Mouse (Mus musculus) adrenal gland, postnatal 10 days (tissue): ENCODE results near the gene Zfp956. TPM values are rescaled to one million over a fixed set of nuclear protein-coding genes. Genes with fewer than 3 reads are reported as not detected.

Experiments
- DNase-seq: peaks from one replicate; pipeline ENCODE4 v3.0.0; 2021; ENCODE audit warnings: mixed read lengths
- long read RNA-seq, 2 experiments: library from polyadenylated mRNA; stranded (forward); transcript quantifications; one replicate each; pipeline ENCODE4 v2.0.0; 2021
- total RNA-seq, 2 experiments: library from RNA; stranded (reverse); gene quantifications; 2 replicates each; pipeline ENCODE4 v1.2.3; 2021

Gene Zfp956
- 10 to 100 TPM in 1 of 2 experiments, 1 to 10 TPM in 1; 6.5 to 10.3 TPM for total RNA-seq
- long read RNA-seq, experiment 1, partial matches to known transcripts: 1 of 6 reads
- long read RNA-seq, experiment 1, other reads (novel, unspliced or antisense): 5 of 6 reads
- long read RNA-seq, experiment 2, partial matches to known transcripts: 0 of 4 reads
- long read RNA-seq, experiment 2, other reads (novel, unspliced or antisense): 2 of 4 reads

DNA sequence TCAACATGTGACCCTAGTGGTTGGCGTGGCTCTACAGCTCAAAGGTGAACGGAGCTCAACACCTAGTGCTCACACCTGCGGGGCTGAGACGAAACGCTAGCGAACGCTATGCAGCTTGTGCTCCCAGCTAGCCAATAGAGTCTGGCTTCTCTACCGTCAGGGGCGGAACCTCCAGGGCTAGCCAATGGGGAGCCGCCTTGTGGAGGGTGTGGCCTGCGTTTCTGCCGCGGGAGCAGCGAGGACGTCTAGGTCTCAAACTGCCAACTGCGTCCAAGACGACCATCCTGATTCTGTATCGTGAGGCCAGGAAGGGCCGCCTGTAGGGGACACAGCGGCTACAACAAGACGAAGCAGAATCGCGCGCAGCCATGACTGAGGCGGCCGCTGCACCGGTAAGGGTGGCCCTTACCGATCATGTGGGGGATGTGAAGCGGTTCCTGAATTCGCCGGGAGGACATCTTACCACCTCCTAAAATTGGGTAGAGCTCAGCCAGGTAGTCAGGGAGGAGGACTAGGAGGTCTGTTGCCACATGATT is at the start of gene Zfp956:
Gene Zfp956 (plus strand): TSS at position 200 of the 536 bp plus-strand sequence.
- peak; percentile 97 for DNase-seq

DNA sequence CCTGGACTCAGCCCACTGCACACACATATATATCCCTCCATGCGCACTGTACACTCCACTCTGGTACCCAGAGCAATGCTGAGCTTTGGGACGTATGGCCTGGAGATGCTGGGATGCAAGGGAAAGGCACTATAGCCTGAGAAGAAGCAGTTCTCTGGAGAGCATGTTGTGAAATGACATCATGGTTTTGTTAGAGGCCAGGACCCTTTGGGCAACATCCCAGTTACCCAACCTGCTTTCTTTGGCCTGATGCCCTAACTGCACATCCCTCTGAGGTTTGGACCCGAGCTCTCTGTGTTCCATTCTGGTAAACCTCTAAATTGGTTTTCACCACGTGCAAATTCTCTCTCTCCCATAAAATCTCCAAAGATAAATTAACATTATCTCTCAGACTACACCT is 49.6 kb upstream of the Zfp956 start:
- DNase-seq: peak; percentile 27

DNA sequence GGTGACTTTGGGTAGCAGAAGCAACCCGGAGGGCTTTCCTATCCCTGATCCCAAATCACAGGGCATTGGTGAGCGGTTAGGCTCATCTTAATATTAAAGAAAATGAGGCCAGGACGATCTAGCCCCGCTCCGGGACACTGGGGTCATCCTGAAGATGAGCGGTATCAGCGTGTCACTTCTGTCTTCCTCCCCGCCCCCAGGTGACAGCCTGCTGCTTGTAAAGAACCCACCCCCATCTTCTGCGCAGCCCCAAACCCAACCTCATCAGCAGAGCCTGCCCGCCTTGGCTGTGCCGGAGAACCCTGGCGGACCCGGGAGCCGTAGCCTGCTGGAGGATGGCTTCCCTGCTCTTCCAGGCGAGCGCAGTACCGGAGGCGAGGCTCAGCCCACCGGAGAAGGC is 48.8 kb upstream of the Zfp956 start:
- DNase-seq: no peak

DNA sequence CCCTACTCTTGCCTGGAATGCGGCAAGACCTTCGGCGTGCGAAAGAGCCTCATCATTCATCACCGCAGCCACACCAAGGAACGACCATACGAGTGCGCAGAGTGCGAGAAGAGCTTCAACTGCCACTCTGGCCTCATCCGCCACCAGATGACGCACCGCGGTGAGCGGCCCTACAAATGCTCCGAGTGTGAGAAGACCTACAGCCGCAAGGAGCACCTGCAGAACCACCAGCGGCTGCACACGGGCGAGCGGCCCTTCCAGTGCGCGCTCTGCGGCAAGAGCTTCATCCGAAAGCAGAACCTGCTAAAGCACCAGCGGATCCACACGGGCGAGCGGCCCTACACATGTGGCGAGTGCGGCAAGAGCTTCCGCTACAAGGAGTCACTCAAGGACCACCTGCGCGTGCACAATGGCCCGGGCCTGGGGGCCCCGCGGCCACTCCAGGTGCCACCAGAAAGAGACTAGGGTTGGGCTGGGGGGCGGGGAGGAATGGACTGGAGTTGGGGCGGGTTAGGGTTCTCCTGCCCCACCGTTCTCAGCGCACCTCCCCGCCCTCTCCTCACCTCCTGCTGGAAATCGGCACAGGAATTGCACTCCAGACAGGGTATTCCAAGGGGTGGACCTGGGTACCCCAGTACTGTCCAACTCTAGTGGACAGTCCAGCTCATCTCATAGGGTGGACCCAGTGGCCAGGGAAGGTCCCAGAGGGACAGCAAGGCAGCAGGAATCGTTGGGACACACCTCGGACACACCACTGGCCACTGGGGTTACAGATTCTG is 48.1 kb upstream of the Zfp956 start:
- DNase-seq: no peak

DNA sequence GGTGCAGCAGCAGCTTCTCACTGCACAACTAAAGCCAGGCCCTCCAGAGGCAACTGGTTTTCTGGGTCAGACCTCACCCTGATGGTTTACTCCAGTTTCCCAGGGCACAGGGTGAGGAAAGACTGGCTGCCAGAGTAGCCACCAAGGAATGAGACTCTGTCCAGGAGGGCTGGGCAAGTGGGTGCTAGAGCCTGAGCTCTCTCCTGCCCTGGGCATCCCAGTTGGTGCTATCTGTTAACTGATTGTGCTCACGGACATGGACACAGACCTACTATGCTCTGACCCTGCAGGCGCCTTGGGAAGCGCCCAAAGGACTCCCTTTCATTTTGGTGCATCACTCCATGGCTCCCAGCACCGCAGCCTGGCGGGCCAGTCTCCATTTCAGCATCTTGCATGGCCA is 46.9 kb upstream of the Zfp956 start:
- no peak for DNase-seq

DNA sequence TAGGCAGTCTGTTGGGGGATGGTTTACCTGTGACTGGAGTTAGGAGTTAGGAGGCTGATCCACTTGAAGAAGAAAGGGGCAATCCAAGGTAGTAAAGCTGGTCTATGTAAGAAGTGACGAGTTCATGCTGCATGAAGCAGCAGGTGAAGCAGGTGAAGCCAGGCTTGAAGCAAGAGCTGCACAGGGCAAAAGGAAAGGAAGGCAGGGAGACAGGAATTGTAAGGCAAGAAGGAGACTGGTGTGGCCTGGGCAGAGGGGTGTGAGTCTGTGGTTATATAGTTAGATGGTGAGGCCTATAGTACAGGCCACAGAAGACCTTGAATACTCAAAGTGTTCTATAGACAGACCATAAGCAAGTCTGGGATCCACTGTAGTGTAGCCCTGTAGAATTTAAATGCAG is 44.2 kb upstream of the Zfp956 start:
- DNase-seq: no peak

DNA sequence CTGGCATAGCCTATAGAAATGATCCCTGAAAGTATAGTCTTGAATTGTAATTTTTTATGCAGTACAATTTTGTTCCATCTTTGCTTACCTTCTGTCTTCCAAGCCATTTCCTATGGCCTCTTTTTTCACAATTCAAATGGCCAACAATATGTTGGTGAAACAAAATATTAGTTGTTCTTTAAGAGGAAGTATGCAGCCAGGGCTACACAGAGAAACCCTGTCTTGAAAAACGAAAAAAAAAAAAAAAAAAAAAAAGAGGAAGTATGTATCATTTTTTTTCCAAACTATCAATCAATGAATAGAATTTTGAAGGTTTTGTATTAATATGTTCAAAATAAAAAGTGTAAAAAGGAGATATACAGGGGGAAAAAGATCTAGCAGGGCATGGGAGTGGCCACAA is 41.5 kb upstream of the Zfp956 start:
- DNase-seq: no peak

DNA sequence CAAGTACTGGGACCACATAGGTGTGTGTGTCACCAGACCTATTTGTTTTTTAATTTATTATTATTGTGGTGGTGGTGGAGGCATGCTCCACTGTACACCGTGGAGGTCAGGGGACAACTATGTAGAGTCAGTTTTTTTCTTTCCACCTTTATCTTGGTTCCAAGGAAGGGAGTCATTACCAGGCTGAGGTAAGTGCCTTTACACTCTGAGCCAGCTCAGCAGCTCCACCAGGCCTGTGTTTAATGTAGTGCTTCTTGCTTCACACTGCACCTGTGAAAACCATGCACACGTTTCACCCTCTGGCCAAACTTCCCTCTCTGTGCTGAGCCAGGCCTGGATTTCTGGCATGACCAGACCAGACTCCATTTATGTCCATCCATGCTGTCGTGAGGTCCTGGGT is 40.2 kb upstream of the Zfp956 start:
- DNase-seq: no peak

DNA sequence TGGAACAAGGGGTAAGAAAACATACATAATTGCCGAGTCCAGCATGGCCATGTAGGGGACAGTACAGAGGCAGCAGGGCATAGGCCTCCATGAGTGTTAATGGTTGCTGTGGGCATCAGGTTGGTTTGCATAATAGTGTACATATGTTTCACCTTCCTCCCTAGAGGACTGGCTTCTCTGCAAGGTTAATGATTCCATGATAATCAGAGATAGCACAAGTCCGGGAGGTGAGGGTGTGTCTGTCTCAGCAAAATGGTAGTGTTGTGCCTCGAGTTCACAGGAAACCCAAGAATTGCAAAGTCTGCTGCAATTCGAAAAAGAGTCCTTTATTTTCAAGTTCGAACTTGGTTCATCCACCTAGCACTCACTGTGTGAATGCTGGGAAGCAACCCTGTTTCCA is 36.1 kb upstream of the Zfp956 start:
- no peak for DNase-seq

DNA sequence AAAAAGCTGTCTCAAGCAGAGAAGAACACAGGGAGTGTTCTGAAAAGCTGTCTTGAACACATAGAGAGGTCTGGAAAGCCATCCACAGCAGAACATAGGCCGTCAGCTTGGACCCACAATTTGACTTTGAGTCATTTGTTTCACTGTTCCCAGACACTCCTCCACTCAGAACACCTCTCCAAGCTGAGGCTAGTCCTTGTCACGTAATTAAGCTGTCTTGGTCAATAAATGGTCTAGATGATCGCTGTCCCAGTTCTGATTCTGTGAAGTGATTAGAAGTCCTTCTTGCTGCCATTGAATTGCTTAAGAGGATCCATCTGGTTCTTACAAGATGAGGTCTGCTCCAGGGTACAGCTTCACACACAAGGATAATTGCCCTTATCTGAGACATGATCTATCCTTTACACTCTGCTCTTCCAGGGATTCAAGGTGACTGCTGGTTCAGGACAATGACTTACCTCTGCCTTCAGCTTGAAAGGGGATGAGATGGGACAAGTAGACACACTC is 34.4 kb upstream of the Zfp956 start:
- no peak for DNase-seq

DNA sequence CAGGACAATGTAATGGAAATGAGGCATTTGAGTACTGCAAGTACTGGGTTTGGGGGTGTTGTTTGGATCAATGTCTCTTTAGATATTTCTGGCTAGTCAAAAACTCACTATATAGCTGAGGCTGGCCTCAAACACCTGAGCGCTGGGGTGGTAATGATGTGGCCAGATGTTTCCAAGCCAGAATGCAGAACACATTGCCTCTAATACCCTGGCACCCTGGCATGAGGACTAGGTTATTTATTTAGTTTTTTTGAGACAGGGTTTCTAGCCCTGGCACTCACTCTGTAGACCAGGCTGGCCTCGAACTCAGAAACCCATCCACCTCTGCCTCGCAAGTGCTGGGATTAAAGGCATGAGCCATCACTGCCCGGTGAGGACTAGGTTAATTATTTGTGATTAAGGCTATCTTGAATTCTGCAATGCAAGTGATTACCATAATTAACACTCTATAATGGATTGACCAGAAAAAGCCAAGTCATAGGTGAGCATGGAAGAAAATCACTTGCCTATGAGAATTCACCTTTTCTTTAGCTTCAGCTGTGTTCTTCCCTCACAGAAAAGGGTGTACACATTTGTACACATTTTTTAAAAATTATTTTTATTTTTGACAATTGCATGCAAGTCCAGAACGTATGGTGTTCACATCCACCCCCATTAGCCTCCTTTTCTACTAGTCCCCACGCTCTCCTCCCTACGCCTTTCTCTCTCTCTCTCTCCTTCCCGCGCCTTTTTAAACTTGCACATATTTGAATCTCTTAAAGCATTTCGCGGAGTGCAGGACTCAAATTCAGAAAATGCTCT is 33.3 kb upstream of the Zfp956 start:
- no peak for DNase-seq

DNA sequence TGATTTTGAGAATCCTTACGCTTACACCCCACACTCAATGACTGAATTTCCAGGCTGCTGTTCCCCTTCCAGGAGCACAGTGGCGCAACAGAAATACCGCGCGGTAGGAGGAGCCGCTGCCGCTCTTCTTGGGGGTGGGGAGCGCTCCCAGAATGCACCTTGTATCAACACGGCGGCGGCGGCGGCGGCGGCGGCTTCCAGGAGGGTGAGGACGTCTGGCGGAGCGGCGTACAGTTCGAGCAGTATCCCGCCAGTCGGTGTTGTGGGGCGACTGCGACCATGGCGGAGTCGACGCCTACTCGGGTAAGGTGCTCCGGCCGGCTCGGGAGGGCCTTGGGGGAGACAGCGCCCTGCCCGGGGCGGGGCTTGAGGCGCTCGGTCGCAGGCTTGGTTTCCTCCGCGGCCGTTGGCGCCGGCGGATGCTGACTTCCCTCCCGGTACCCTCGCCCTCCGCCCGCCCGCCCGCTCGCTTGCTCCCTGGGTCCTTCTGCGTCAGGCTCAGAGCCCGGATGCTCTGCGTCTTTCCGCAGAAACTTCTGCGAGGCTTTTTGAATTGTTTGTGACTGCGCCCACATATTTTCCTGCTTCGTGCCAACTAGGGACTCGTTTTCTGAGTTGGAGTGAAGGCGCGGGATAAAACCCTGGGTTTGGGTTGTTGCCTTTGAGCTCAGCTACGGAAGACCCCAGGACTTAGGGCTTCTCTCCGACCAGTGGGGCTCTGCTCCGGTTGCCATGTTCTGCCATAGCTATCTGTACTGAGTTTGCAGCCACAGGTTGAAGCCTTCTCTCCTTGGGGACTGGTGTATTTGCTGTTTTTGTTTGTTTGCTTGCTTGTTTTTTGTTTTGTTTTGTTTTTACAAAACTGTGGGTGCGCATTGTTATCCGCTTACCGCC is 32.5 kb upstream of the Zfp956 start, which contains the start of gene Zfp212:
Gene Zfp212 (plus strand): TSS at position 30 of the 894 bp plus-strand sequence.
- peak; percentile 91 for DNase-seq

DNA sequence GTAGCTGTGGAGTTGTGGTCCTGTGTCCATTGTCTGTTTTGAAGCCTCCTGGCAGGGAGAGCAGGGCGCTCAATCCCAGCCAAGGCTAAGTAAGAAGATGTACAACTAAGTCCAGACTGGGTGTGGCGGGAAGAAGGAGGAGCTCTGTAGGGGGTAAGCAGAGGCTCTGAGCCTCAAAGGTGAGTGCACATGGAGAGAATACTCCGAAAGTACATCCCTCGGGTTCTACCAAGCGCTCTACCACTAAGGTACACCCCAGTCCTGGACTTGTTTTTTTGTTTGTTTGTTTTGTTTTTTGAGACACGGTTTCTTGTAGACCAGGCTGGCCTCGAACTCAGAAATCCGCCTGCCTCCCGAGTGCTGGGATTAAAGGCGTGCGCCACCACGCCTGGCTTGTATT is 10.7 kb upstream of the Zfp956 start:
- no peak for DNase-seq

DNA sequence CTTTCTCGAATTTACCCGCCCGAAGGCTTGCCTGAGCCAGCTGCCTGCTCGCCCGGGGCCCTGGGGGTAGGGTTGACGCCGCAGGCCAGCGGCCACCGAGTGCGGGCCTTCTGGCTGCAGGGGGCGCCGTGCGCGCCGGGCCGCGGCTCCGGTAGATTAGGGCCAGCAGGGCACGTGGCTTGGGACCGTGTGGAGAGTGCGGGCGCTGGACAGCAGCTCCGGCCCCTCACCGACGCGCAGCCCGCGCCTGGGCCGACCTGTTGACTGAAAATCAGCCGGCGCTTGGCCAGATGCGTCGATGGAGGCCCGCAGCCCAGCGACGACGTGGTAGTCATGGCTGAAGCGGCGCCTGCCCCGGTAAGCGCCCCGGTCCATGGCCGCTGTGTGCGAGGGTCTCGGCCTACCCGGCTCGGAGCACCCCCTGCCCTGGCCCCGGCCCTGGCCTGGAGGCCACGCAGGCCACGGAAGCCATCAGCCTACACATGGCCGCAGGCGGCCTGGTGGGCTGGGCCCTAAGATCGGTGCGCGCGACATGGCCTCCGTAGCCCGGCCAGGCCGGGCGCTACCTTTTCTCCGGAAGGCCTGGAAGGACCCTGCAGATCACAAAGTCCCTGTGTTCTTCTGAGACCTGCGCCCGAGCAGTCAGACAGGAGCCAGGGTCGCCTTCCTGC is 10.0 kb upstream of the Zfp956 start:
- DNase-seq: peak; percentile 85

DNA sequence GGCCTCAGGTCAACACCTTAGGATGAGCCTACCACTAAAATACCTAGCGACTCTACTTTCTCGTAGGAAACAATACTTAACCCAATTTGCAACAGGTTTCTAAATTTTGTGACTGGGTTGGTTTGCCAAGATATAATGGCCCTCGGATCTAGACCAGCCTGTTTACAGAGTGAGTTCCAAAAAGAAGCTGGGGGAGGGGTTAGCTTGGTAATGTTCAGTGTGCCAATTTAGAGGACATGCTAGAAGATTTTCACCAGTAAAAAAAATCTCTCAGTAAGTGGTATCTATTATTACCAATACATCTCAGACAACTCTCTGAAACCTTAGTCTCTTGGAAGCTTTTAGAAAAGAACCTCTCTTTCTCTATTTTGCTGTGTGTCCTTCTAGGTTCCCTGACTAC is 9.5 kb upstream of the Zfp956 start:
- no peak for DNase-seq

DNA sequence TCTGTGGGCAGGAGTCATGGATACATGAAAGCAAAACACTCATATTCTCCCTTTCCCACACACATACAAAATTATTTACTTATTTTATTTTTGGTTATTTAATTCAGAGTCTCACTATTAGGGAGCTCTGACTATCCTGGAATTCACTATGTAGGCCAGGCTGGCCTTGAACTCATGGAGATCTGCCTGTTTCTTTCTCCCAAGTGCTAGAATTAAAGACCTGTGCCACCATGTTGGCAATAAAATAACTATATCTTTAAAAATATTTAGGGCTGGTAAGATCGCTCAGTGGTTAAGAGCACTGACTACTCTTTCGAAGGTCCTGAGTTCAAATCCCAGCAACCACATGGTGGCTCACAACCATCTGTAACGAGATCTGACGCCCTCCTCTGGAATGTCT is 5.8 kb upstream of the Zfp956 start:
- DNase-seq: no peak

DNA sequence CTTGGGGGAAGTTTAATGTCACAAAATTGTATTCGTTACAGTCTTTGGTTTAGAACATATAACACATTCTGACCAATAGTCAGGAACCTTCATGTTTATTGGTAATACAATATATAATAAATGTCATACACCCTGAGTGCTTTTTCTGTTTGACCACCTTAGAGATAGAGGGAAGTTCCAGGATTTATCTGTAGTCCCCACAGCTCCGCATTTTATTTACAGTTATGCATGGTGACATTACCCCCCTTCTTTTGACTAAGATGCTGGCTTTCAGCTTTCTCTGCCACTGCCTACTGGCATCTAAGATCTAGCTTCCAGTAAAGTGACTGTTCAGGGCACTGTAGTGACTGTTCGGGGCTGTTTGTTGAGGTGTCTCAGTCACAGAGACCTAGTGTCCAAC is 1.2 kb downstream of the Zfp956 start:
- no peak for DNase-seq

DNA sequence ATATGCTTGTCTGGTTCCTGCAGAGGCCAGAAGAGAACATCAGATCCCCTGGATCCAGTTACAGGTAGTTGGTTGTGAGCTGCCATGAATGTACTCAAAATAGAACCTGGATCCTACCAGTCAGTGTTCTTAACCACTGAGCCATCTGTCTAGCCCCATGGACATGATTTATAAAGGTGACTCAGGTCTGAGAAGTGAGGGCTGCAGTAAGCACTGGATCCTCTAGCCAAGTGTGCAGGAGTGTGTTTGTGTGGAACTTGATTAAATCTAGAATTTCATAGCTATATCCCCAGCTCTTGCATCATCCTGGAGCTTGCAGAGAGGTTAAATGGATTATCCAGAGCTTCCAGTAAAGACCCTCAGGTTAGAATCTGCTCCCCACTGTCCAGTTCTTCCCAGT is 4.6 kb downstream of the Zfp956 start:
- DNase-seq: no peak

DNA sequence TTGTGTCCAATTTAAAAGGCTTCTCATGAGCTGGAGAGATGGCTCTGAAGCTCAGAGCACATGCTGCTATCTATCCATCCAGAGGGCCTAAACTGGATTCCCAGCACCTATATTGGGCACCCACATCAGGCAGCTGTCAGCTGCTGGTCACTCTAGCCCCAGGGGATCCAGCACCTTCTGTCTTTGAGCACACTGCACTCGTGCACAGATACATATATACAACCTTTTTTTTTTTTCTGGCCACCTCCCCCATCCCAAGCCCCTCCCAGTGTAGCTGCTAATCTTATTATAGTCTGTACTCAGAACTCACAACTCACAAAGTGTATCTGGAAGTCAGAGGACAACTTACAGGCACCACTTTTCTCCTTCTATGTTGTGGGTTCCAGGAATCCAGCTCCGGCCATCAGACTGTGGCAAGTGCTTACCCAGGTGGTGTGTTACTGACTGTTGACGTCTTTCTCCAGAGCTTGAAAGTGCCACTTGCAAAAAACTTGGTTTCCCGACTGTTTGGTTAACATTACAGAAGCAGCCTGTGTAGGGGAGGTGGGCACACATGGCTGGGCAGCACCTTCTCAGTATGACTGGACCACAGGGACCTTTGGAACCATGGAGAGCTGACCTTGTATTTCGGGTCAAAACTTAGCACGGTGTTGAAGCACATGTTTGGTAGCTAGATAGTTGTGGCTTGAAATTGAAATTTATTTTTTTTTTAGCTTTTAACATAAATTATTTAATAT is 7.7 kb downstream of the Zfp956 start:
- DNase-seq: no peak

DNA sequence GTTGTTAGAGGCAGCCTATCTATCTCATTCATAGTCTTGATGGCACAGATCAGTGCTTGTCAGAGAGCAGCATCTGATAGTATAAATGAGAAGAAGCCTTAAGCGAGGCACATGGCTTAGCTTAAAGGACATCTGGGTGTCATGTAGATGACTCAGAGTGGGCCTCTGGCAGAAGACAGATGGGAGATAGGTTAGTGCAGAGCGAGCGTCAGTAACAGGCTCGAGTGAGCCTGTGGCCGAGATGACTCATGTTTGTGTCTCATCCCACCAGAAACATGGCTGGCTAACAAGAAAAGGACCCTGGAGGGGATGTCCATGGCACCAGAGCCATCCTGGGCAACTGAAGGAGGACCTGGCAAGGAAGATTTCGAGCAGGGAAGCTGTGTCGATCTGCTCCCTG is 9.9 kb downstream of the Zfp956 start:
- peak; percentile 36 for DNase-seq
